Mouse (Mus musculus) intestine, postnatal 0 days (tissue): ENCODE data around the gene Cdc14a. TPM values are rescaled to one million over a fixed set of nuclear protein-coding genes. Genes with fewer than 3 reads are reported as not detected.

Source experiments
- ATAC-seq: fragments of 200-750 bp; cut with Nextera tagmentation; 2 replicates; pipeline ENCODE4 v1.8.0; 2017; ENCODE audit warnings: mild to moderate bottlenecking, moderate TSS enrichment, moderate library complexity
- H3K27ac ChIP-seq: fragments of 300-500 bp; sonication (generic); 2 replicates; pipeline ENCODE4 v1.5.1; 2014; ENCODE audit warnings: mild to moderate bottlenecking, low read depth, low read length, moderate library complexity
- H3K27me3 ChIP-seq: fragments of 300-500 bp; sonication (generic); replicated peaks from 2 replicates; pipeline ENCODE4 v1.6.1; 2014; ENCODE audit warnings: low read length, mixed read lengths; ENCODE audit not compliant: control insufficient read depth, insufficient read depth
- H3K36me3 ChIP-seq: fragments of 300-500 bp; sonication (generic); 2 replicates; pipeline ENCODE4 v1.6.1; 2014; ENCODE audit warnings: mild to moderate bottlenecking, moderate library complexity; ENCODE audit not compliant: control insufficient read depth, insufficient read depth
- H3K4me1 ChIP-seq: fragments of 300-500 bp; sonication (generic); replicated peaks from 2 replicates; pipeline ENCODE4 v1.6.1; 2014; ENCODE audit warnings: antibody characterized with exemption, low read length, mixed read lengths; ENCODE audit not compliant: control insufficient read depth, insufficient read depth
- H3K4me2 ChIP-seq: fragments of 300-500 bp; sonication (generic); replicated peaks from 2 replicates; pipeline ENCODE4 v1.6.1; 2014; ENCODE audit warnings: low read depth, mild to moderate bottlenecking, moderate library complexity
- H3K4me3 ChIP-seq: fragments of 300-500 bp; sonication (generic); 2 replicates; pipeline ENCODE4 v1.5.1; 2014; ENCODE audit warnings: low read depth, low read length
- H3K9ac ChIP-seq: fragments of 300-500 bp; sonication (generic); 2 replicates; pipeline ENCODE4 v1.6.1; 2014; ENCODE audit warnings: mild to moderate bottlenecking, low read depth, low read length
- H3K9me3 ChIP-seq: fragments of 300-500 bp; sonication (generic); 2 replicates; pipeline ENCODE4 v1.6.1; 2016; ENCODE audit warnings: mixed run types; ENCODE audit not compliant: control insufficient read depth
- CTCF ChIP-seq: sonication (generic); IDR thresholded peaks from 2 replicates; pipeline ENCODE4 v1.5.1; 2016; ENCODE audit warnings: low read depth, mild to moderate bottlenecking, control low read depth, antibody characterized with exemption, moderate library complexity
- WGBS: fragments of 180-500 bp; shearing (Covaris S2); extraction: QIAGEN DNeasy Blood & Tissue Kit; methylation state at CpG from one replicate; pipeline ENCODE4 v1.1.7; 2014; 5-methylcytosine and 5-hydroxymethylcytosine counted together
- polyA plus RNA-seq: library from polyadenylated mRNA; unstranded; fragments of >200 nt; fragmentation: Nextera tagmentation; extraction: Ambion mirVana; gene quantifications from 2 replicates; pipeline ENCODE4 v1.2.1, GENCODE M21; 2015

Gene Cdc14a
- polyA plus RNA-seq, 1 experiment from 2014 or later, result 6.6 TPM

- Histone ChIP-seq H3K27me3 (peaks cover 32% of the 10 kb centered on the region), H3K27ac (no peak overlapping the region), H3K9me3 (no peaks in the 10 kb centered on the region), H3K36me3 (no peaks in the 10 kb centered on the region), H3K4me3 (peak overlapping the region; percentile 49), H3K4me2 (peak overlapping the region; percentile 86), H3K9ac (0 out of 2 replicates have a peak overlapping the region, but pooled peaks have one; percentile 17), H3K4me1 (no peaks in the 10 kb centered on the region)
- TF ChIP-seq CTCF, result peak; percentile 42
- whole genome bisulfite sequencing, result 1% methylated on average over 48 of the region's 48 CpGs
- ATAC-seq, result peak; percentile 13; the same call in 1 of the 2 replicates
These were observed 171.4 kb downstream of the Cdc14a start for GRCm38 (mm10) chr3:116252255-116253040.

GRCm38 (mm10) chr3:116251481-116252254 is 172.2 kb downstream of the Cdc14a start:
- Histone ChIP-seq H3K27ac (no peak overlapping the region), H3K9ac (0 out of 2 replicates have a peak overlapping the region, but pooled peaks have one; percentile 17), H3K9me3 (no peaks in the 10 kb centered on the region), H3K36me3 (no peaks in the 10 kb centered on the region), H3K4me1 (no peaks in the 10 kb centered on the region), H3K4me2 (peak overlapping the region; percentile 86), H3K4me3 (peak overlapping the region; percentile 49), H3K27me3 (peaks cover 32% of the 10 kb centered on the region)
- ATAC-seq, result peak; percentile 47; the same call in 1 of the 2 replicates
- under 1% methylated on average over 82 of the region's 86 CpGs for WGBS
- TF ChIP-seq CTCF, result no peak

- ATAC-seq, result no peak
- 59% methylated on average over 2 of the region's 2 CpGs for WGBS
These were observed 174.8 kb downstream of the Cdc14a start for GRCm38 (mm10) chr3:116249026-116249425.

GRCm38 (mm10) chr3:116244476-116244875 is 179.4 kb downstream of the Cdc14a start:
- Histone ChIP-seq H3K27me3 (no peaks in the 10 kb centered on the region), H3K36me3 (no peaks in the 10 kb centered on the region), H3K4me2 (no peak overlapping the region), H3K27ac (no peak overlapping the region), H3K4me3 (no peak overlapping the region), H3K9ac (no peak overlapping the region), H3K4me1 (no peaks in the 10 kb centered on the region), H3K9me3 (no peaks in the 10 kb centered on the region)
- no peak for TF ChIP-seq CTCF
- no peak for ATAC-seq
- WGBS, result 56% methylated on average over 6 of the region's 6 CpGs

More at GRCm38 (mm10) chr3:116249026-116249425, 174.8 kb downstream of the Cdc14a start:
- TF ChIP-seq CTCF, result no peak
- peaks cover 32% of the 10 kb centered on the region for H3K27me3 ChIP-seq
- H3K27ac ChIP-seq, result no peak overlapping the region
- H3K36me3 ChIP-seq, result no peaks in the 10 kb centered on the region
- H3K9ac ChIP-seq, result no peak overlapping the region
- H3K4me3 ChIP-seq, result no peak overlapping the region
- no peaks in the 10 kb centered on the region for H3K9me3 ChIP-seq
- H3K4me2 ChIP-seq, result no peak overlapping the region
- H3K4me1 ChIP-seq, result no peaks in the 10 kb centered on the region

GRCm38 (mm10) chr3:116242685-116243084 is 181.1 kb downstream of the Cdc14a start:
- no peak overlapping the region for H3K9ac ChIP-seq
- WGBS, result 86% methylated on average over 9 of the region's 9 CpGs
- H3K27me3 ChIP-seq, result no peaks in the 10 kb centered on the region
- H3K4me3 ChIP-seq, result no peak overlapping the region
- no peaks in the 10 kb centered on the region for H3K9me3 ChIP-seq
- no peaks in the 10 kb centered on the region for H3K4me1 ChIP-seq
- no peak overlapping the region for H3K4me2 ChIP-seq
- H3K27ac ChIP-seq, result no peak overlapping the region
- TF ChIP-seq CTCF, result no peak
- no peaks in the 10 kb centered on the region for H3K36me3 ChIP-seq
- ATAC-seq, result no peak

- WGBS, result 83% methylated on average over 5 of the region's 5 CpGs
These were observed 186.3 kb downstream of the Cdc14a start for GRCm38 (mm10) chr3:116237527-116237926.

More at GRCm38 (mm10) chr3:116237527-116237926, 186.3 kb downstream of the Cdc14a start:
- no peak overlapping the region for H3K4me3 ChIP-seq
- no peaks in the 10 kb centered on the region for H3K4me1 ChIP-seq
- peak; percentile 45 for TF ChIP-seq CTCF
- H3K9ac ChIP-seq, result no peak overlapping the region
- no peak overlapping the region for H3K27ac ChIP-seq
- H3K27me3 ChIP-seq, result no peaks in the 10 kb centered on the region
- H3K9me3 ChIP-seq, result no peaks in the 10 kb centered on the region
- no peak overlapping the region for H3K4me2 ChIP-seq
- ATAC-seq, result no peak
- H3K36me3 ChIP-seq, result no peaks in the 10 kb centered on the region
